Mouse (Mus musculus) midbrain, embryonic 10.5 days (tissue): ENCODE results near the gene Mb. TPM values are rescaled to one million over a fixed set of nuclear protein-coding genes. Genes with fewer than 3 reads are reported as not detected.

Experiments used
- DNase-seq: peaks from one replicate; pipeline ENCODE4 v3.0.0-alpha.2; 2017; ENCODE audit warnings: low spot score
- H3K27ac ChIP-seq: fragments of 300-500 bp; sonication (generic); replicated peaks from 2 replicates; pipeline ENCODE4 v1.5.1; 2016; ENCODE audit warnings: mild to moderate bottlenecking
- H3K27me3 ChIP-seq: fragments of 300-500 bp; sonication (generic); 2 replicates; pipeline ENCODE4 v1.6.1; 2016; ENCODE audit warnings: low read depth, mild to moderate bottlenecking; ENCODE audit not compliant: poor library complexity, severe bottlenecking
- H3K36me3 ChIP-seq: fragments of 300-500 bp; sonication (generic); 2 replicates; pipeline ENCODE4 v1.6.1; 2016; ENCODE audit warnings: mild to moderate bottlenecking, moderate library complexity
- H3K4me1 ChIP-seq: fragments of 300-500 bp; sonication (generic); 2 replicates; pipeline ENCODE4 v1.6.1; 2016
- H3K4me3 ChIP-seq: fragments of 300-500 bp; sonication (generic); 2 replicates; pipeline ENCODE4 v1.5.1; 2016; ENCODE audit warnings: mild to moderate bottlenecking, moderate library complexity
- H3K9me3 ChIP-seq: fragments of 300-500 bp; sonication (generic); replicated peaks from 2 replicates; pipeline ENCODE4 v1.6.1; 2016; ENCODE audit warnings: mild to moderate bottlenecking
- WGBS: fragments of 180-500 bp; shearing (Covaris S2); methylation state at CpG from one replicate; pipeline ENCODE4 v1.1.7; 2016; 5-methylcytosine and 5-hydroxymethylcytosine counted together
- polyA plus RNA-seq: library from polyadenylated mRNA; unstranded; fragments of >200 nt; fragmentation: Nextera tagmentation; extraction: Ambion mirVana; gene quantifications from 2 replicates; pipeline ENCODE4 v1.2.1, GENCODE M21; 2016

The Mb gene
- polyA plus RNA-seq, 1 experiment from 2014 or later: 0.25 TPM

DNA sequence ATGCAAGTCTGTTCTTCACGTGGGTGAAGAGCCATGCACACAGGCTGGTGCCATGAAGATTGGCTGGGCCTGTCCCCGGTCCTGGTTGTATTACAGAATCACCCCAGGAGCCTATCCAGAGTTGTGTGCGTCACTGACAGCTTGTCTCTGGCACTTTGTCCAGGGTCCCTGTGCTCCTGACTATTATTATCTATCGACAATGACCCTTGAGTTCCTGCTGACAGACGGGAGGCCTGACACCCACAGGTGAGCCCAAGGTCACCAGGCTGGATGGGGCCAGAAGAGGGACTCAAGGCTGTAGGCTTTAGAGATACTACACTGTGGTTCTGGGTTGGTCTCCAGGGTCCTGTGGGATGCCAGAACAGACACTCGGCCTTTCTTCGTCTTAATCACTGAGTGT is 30.9 kb downstream of the Mb start:
- peaks cover 6% of the 10 kb centered on the region; the same call in 1 of the 2 replicates for H3K4me1 ChIP-seq
- no peaks in the 10 kb centered on the region for H3K27me3 ChIP-seq
- H3K36me3 ChIP-seq: no peaks in the 10 kb centered on the region
- no peaks in the 10 kb centered on the region for H3K9me3 ChIP-seq
- no peak overlapping the region for H3K4me3 ChIP-seq
- 90% methylated on average over 7 of the region's 7 CpGs for WGBS
- no peak overlapping the region for H3K27ac ChIP-seq
- DNase-seq: no peak

DNA sequence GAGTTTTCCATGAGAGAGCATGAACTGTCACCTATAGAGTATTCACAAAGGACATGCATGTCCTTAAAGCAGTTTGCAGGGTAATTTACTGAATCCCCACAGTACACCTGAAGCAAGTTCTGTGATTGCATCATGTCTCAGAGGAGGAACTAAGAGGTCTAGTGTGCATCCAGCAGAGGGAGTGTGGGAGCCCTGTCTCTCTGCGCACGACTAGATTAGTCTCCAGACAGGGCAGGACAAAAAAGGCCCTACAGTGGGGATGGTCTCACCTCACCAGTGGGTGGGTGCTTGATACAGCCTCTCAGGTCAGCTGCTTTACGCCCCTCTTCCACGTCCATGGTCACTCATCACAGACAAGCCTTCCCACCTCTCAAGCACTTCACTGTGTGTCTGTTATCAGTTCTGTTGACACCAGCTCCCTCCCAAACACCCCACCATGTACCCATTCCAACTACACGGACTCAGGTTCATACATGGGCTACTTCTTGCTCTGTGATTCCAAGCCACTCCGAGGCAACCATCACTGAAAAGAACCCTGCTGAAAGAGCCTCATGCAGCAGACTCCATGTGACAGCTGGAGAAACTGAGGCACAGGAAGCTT is 31.6 kb downstream of the Mb start:
- no peak overlapping the region for H3K4me3 ChIP-seq
- WGBS: 73% methylated on average over 6 of the region's 6 CpGs
- no peak overlapping the region for H3K27ac ChIP-seq
- no peak for DNase-seq
- no peaks in the 10 kb centered on the region for H3K36me3 ChIP-seq
- H3K9me3 ChIP-seq: no peaks in the 10 kb centered on the region
- H3K27me3 ChIP-seq: no peaks in the 10 kb centered on the region
- H3K4me1 ChIP-seq: peaks cover 12% of the 10 kb centered on the region

DNA sequence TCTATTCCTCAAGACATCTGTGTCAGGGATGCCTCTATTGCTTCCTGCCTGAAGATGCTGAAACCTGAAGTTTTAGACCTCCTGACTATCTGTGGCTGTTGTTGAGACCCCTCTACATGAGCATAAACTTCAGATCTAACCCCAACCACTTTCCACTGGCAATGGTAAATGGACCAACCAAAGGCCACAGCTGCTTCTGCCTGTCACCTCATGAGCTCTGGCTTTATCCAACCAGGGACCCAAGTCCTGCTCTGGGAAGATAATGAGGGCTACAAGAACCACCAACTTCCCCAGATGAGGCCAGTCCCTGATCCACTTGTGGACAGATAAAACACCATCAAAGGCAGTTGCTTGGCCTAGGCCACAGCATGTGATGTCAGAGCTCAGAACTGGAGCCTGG is 32.6 kb downstream of the Mb start:
- H3K27me3 ChIP-seq: no peaks in the 10 kb centered on the region
- no peak for DNase-seq

DNA sequence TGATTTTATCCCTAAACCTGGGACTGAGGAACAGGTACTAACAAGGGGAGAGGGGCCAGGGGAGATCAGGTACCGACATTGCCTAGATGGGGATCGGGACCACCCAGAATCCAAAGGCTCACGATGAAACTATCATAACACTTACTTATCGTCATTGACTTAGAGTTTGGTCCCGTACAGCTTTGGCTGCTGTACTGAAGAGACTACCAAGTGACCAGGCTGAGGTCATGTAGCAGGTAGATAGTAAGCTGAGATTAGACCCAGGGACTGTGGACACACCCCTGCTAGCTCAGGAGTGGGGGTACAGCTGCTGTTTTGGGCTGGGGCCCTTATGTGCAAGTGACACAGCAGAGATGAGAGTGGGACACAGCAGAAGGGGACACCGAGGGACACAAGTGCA is 34.0 kb downstream of the Mb start:
- no peak overlapping the region for H3K4me3 ChIP-seq
- no peaks in the 10 kb centered on the region for H3K9me3 ChIP-seq
- peaks cover 17% of the 10 kb centered on the region for H3K4me1 ChIP-seq
- 92% methylated on average over 6 of the region's 6 CpGs for WGBS
- no peaks in the 10 kb centered on the region for H3K36me3 ChIP-seq
- H3K27ac ChIP-seq: no peak overlapping the region
- no peaks in the 10 kb centered on the region for H3K27me3 ChIP-seq
- no peak for DNase-seq

More for the DNA sequence above, 32.6 kb downstream of the Mb start:
- Histone ChIP-seq H3K27ac (no peak overlapping the region), H3K36me3 (no peaks in the 10 kb centered on the region), H3K9me3 (no peaks in the 10 kb centered on the region), H3K4me1 (peaks cover 17% of the 10 kb centered on the region), H3K4me3 (no peak overlapping the region)

DNA sequence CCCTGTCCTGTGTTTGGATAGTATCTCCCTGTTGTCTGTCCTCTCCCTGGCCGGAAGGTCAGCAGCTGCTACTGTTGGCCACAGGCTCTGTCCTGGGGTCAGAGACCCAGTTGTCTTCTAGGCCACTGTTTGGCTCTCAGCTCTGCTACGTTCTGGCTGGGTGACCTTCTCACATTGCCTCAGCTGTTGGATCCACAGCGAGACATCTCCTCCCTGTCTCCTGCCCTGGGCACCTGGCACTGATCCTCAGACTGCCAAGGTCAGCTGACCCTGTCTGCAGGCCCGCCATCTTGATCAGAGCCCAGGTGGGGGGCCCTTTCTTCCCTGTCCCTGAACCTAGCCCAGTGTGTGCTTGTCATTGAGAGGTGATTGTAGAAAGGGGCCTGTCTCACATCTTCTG is 35.5 kb downstream of the Mb start:
- H3K36me3 ChIP-seq: no peaks in the 10 kb centered on the region
- no peaks in the 10 kb centered on the region for H3K9me3 ChIP-seq
- peaks cover 17% of the 10 kb centered on the region for H3K4me1 ChIP-seq
- H3K4me3 ChIP-seq: no peak overlapping the region
- WGBS: 70% methylated on average over 4 of the region's 4 CpGs
- no peak for DNase-seq
- no peaks in the 10 kb centered on the region for H3K27me3 ChIP-seq
- no peak overlapping the region for H3K27ac ChIP-seq

- no peaks in the 10 kb centered on the region for H3K36me3 ChIP-seq
- peaks cover 17% of the 10 kb centered on the region for H3K4me1 ChIP-seq
- H3K27ac ChIP-seq: no peak overlapping the region
- no peaks in the 10 kb centered on the region for H3K9me3 ChIP-seq
- no peak for DNase-seq
- 85% methylated on average over 6 of the region's 6 CpGs for WGBS
- no peaks in the 10 kb centered on the region for H3K27me3 ChIP-seq
- H3K4me3 ChIP-seq: no peak overlapping the region
These were observed 36.0 kb downstream of the Mb start for GRCm38 (mm10) chr15:77014431-77014830.

DNA sequence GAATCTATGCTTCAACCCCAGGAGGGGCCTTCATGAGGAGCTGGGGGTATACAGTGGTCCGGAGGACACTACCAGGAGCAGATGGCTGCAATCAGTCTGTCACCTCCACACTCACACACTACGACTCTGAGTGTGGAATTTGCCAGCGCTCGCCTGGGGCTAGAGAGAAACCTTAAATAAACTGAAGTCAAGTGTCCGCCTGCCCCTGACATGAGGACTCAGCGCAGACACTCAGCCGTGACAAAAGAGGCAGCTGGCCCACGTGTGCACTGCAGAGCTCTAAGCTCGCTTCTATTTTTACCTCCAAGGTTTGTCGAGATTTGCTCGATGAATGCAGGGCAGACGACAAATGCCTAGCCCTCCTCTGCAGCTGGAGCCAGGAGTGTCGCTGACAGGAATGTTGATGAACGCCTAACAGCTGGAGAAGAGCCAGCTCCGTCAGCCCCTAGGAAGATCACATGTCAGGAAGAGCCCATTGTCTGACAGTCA is 36.7 kb downstream of the Mb start:
- Histone ChIP-seq H3K4me3 (no peak overlapping the region), H3K27ac (no peak overlapping the region), H3K9me3 (no peaks in the 10 kb centered on the region), H3K36me3 (no peaks in the 10 kb centered on the region), H3K27me3 (no peaks in the 10 kb centered on the region), H3K4me1 (peaks cover 17% of the 10 kb centered on the region)
- 62% methylated on average over 15 of the region's 15 CpGs for WGBS
- DNase-seq: no peak

- Histone ChIP-seq H3K36me3 (no peaks in the 10 kb centered on the region), H3K27ac (no peak overlapping the region), H3K4me1 (peaks cover 14% of the 10 kb centered on the region), H3K27me3 (no peaks in the 10 kb centered on the region), H3K9me3 (no peaks in the 10 kb centered on the region), H3K4me3 (no peak overlapping the region)
- DNase-seq: no peak
- 93% methylated on average over 6 of the region's 6 CpGs for whole genome bisulfite sequencing
These were observed 41.6 kb downstream of the Mb start for GRCm38 (mm10) chr15:77008851-77009250.

DNA sequence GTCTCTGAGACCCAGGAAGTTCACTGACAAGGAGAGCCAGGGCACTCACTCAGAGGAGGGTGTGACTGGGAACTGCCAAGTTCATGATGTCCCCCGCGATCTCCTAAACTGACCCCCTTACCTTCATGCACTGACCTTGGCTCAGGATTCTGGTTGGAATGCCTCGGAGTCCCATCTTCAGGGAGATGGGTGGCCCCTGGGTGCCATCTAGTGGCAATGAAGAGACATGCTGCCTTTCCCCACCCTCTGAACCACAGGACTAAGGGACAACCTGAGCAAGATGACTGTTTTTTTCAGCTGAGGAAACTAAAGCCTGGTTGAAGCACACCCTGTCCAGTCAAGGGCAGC is 46.6 kb downstream of the Mb start:
- no peaks in the 10 kb centered on the region for H3K36me3 ChIP-seq
- 26% methylated on average over 3 of the region's 3 CpGs for WGBS

GRCm38 (mm10) chr15:77003173-77003867 is 47.1 kb downstream of the Mb start:
- WGBS: 87% methylated on average over 3 of the region's 3 CpGs
- H3K27me3 ChIP-seq: peaks cover 13% of the 10 kb centered on the region
- no peak overlapping the region for H3K4me3 ChIP-seq
- H3K4me1 ChIP-seq: peaks cover 12% of the 10 kb centered on the region
- DNase-seq: no peak
- peaks cover 3% of the 10 kb centered on the region; the same call in 1 of the 2 replicates for H3K9me3 ChIP-seq
- no peak overlapping the region for H3K27ac ChIP-seq
- no peaks in the 10 kb centered on the region for H3K36me3 ChIP-seq

More for the DNA sequence above, 46.6 kb downstream of the Mb start:
- Histone ChIP-seq H3K4me3 (no peak overlapping the region), H3K27me3 (peaks cover 7% of the 10 kb centered on the region), H3K4me1 (peaks cover 12% of the 10 kb centered on the region), H3K9me3 (peaks cover 3% of the 10 kb centered on the region; the same call in 1 of the 2 replicates), H3K27ac (no peak overlapping the region)
- peak; percentile 48 for DNase-seq

DNA sequence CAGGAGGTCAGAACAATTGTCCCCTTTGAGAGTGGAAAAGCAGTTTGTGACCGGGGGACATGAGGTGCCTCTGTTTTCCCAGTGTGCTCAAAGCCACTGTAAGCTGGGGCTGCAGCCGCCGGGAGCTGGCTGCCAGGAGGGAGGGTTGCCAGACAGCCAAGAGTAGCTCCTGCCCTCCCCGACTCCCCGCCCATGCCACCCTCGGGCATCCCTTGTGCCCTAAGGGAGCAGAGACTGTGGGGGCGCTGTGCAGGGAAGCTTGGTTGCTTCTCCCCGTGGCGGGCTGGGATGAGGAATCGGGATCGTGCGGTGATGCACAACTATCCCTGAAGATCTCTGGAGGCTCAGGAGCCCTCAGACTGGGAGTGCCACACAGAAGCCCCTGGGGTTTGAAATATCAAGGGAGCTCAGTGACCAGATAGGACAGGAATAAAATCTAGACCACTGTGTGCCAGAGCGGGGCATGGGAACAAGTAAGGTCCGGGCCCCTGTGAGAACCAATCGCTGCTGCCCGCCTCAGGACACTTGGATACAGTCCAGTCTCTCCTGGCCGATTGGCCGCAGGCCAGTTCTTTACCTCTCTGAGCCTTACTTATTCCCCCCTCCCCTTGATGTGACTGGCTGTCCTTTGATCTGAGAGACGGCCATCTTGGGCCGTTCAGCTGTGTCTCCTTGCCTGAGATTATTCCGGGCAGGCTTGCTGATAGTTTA is 51.4 kb downstream of the Mb start:
- H3K27me3 ChIP-seq: peaks cover 14% of the 10 kb centered on the region
- DNase-seq: no peak
- H3K9me3 ChIP-seq: peaks cover 3% of the 10 kb centered on the region; the same call in 1 of the 2 replicates
- no peaks in the 10 kb centered on the region for H3K36me3 ChIP-seq
- no peak overlapping the region for H3K4me3 ChIP-seq
- H3K27ac ChIP-seq: no peak overlapping the region
- H3K4me1 ChIP-seq: 0 out of 2 replicates have a peak, but pooled peaks cover 4% of the 10 kb centered on the region
- WGBS: 59% methylated on average over 21 of the region's 21 CpGs

- no peak for DNase-seq
- Histone ChIP-seq H3K27ac (no peak overlapping the region), H3K4me3 (no peak overlapping the region), H3K9me3 (peaks cover 3% of the 10 kb centered on the region; the same call in 1 of the 2 replicates), H3K4me1 (0 out of 2 replicates have a peak, but pooled peaks cover 4% of the 10 kb centered on the region), H3K27me3 (peaks cover 14% of the 10 kb centered on the region), H3K36me3 (no peaks in the 10 kb centered on the region)
- 84% methylated on average over 2 of the region's 2 CpGs for WGBS
These were observed 52.4 kb downstream of the Mb start for GRCm38 (mm10) chr15:76998048-76998447.

DNA sequence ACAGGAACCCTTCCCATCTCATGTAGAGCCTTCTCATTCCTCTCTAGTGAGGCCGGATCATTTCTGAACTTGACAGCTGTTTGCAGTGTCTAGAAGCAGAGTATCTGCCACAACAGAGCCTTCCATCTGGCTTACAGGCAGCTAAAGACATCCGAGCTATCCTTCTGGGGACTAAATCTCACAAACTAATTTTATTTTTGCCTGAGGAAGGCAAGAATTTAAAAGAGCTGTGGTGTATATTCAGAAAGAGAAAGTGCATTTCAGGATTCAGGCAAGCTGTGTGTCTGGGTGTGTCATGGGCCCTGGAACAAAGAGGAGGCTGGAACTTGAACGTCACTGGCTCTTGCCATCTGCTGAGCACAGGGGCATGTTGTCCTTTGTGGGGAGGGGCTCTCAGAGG is 56.1 kb downstream of the Mb start:
- no peak for DNase-seq
- H3K36me3 ChIP-seq: no peaks in the 10 kb centered on the region
- H3K4me3 ChIP-seq: no peak overlapping the region
- 0 out of 2 replicates have a peak, but pooled peaks cover 4% of the 10 kb centered on the region for H3K4me1 ChIP-seq
- 86% methylated on average over 3 of the region's 3 CpGs for WGBS
- H3K9me3 ChIP-seq: no peaks in the 10 kb centered on the region
- peaks cover 11% of the 10 kb centered on the region for H3K27me3 ChIP-seq
- no peak overlapping the region for H3K27ac ChIP-seq
